Mouse (Mus musculus) central nervous system, embryonic 18 days (tissue): ENCODE results near the gene Manbal. TPM values are rescaled to one million over a fixed set of nuclear protein-coding genes. Genes with fewer than 3 reads are reported as not detected.

Experiments used
- polyA plus RNA-seq: library from polyadenylated mRNA; depleted of rRNA; stranded (reverse); fragments of >200 nt; gene quantifications from 2 replicates; pipeline ENCODE4 v1.2.3, GENCODE M21; 2012; rRNA removed

The Manbal gene
- polyA plus RNA-seq, result 108 and 111 TPM in 2 replicates

DNA sequence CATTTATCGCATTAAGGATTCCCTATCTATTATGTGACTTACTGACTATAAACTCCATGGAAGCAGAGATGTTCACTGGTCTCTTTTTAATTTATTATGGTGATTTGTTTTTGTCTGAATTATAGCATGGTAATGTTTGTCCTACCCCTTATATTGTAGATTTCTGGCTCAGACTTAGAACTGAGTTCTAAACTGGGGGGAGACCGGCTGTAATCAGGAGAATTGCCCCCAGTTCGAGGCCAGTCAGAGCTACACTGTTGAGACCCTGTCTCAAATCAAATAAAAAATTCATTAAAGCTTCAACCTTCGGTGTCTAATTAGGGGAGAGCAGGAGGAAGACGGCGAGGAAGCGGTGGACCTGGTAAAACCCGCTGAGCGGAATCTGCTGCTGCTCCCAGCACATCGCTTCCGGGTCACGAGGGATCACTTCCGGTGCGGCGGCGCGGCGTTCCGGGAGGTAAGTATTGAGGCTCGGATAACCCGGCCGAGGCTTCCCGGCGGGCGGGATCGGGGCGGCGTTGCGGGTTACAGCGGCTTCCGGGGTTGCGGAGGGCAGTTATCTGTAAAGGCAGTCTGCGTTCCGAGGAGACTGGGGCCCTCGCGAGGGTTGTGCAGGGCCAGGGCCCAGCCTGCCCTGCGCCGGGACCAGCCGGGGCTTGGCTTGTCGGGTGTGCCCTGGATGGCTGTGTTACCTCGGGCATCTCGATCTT is at the start of gene Manbal:
Manbal (plus strand) TSS at position 411 of the 710 bp plus-strand sequence.

GRCm38 (mm10) chr2:157347361-157348159 is 19.8 kb upstream of the Manbal start, which contains the start of gene Ghrh:
Ghrh (minus strand) TSS chr2:157347506.

GRCm38 (mm10) chr2:157418206-157418605 is 50.8 kb downstream of the Manbal start, which contains the start of gene Src:
Src (plus strand) TSS chr2:157418444.

Other genes with a start within 250 kb of the Manbal start
- 16.5 and 17.1 TPM in 2 replicates for gene Samhd1, start 232.3 kb upstream of the Manbal start, polyA plus RNA-seq
- 6.2 and 6.9 TPM in 2 replicates for gene Rbl1, start 163.1 kb upstream of the Manbal start, polyA plus RNA-seq
- 180 and 183 TPM in 2 replicates for gene Rpn2, start 88.6 kb upstream of the Manbal start, polyA plus RNA-seq
- 0.32 and 0.36 TPM in 2 replicates for gene Mroh8, start 88.0 kb upstream of the Manbal start, polyA plus RNA-seq
- gene Ghrh, start 20.1 kb upstream of the Manbal start, polyA plus RNA-seq, result 2.8 TPM in 2 replicates
- 66.7 and 74.1 TPM in 2 replicates for gene Src, start 50.9 kb downstream of the Manbal start, polyA plus RNA-seq
- gene Nnat, start 192.5 kb downstream of the Manbal start, polyA plus RNA-seq, result 5,600 and 5,894 TPM in 2 replicates
- gene Blcap, start 203.7 kb downstream of the Manbal start, polyA plus RNA-seq, result 211 TPM in 2 replicates